Mouse (Mus musculus) cerebellum, adult 2 months (tissue): ENCODE measurements around the gene Taf7l.

Experiments
- CTCF ChIP-seq: fragments of 200-500 bp; IDR thresholded peaks from 2 replicates; pipeline ENCODE4 v1.5.1; 2011; ENCODE audit warnings: low read depth, mild to moderate bottlenecking, control low read depth, low read length, moderate library complexity, borderline replicate concordance; ENCODE audit not compliant: insufficient read depth
- POLR2A ChIP-seq: fragments of 200-500 bp; IDR thresholded peaks from 2 replicates; pipeline ENCODE4 v1.6.1; 2011; ENCODE audit warnings: low read length, control low read depth, borderline replicate concordance; ENCODE audit not compliant: insufficient read depth

DNA sequence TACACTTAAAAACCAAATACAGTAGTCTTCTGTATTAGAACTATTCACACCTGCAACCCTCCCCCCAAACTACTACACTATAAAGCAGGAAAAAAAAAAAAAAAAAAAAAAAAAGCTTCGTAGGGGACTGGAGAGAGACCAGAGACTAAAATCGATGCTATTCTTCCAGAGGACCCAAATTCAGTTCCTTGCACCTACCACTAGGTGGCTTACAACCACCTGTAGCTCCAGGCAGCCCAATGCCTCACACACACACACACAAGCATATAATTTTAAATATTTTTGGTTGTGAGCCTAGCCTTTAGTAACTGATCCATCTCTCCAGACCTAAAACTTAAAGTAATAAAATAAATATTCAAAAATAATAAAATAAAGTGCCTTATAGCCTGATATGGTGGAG, 33.2 kb upstream of the Taf7l start:
- TF ChIP-seq CTCF, result peak; percentile 55; the same call in 1 of the 2 replicates
- TF ChIP-seq POLR2A, result no peak
